Mouse (Mus musculus) CD4-positive, CD25-positive, alpha-beta regulatory T cell, adult 2 months (primary cell): ENCODE data around the gene Fnip2.
"Not testable (repeated sequence)": the region's sequence is repeated elsewhere in the genome, so short reads cannot be mapped to it uniquely, and the experiment has no call there.

Source experiments
- DNase-seq: peaks from one replicate; pipeline ENCODE4 v3.0.0-alpha.2; 2012; ENCODE audit warnings: low read depth, low spot score

Fnip2 gene

DNA sequence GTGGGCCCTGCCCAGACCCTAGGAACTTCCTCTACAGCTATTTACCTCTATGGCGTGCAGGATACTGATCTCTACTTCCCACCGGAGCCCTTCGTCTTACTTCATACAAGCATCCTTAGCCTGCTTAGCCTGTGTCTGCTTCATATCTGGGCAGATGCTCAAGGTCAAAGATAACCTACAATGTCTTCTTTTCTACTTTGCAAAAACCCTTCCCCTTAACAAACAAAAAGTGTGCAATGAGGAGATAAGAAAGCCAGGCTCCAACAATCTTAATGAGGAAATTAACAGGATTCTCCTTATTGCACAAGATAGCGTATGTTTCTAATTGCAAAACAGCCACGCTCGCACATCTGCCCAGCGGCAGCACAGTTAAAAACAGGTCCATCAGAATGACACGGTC is 89.2 kb downstream of the Fnip2 start:
- DNase-seq, result no peak

DNA sequence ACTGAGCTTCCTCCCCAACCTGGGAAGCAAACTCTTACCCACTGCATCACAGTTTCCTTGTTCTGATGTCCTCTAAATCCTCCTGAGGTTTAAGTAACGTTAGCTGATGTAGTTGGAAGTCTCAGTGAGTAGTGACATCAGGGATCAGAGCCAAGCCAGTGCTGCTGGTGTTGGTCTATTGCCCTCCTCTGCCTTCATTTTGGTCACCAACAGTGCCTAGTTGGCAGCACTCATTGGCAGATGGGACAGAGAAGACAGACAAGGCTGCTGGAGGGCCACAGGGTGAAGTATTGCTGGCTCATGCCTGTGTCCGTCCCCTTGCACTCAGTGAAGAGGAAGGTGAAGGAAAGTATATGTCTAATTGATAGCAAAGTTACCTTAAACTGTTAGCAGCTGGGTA is 91.6 kb downstream of the Fnip2 start:
- no peak for DNase-seq

DNA sequence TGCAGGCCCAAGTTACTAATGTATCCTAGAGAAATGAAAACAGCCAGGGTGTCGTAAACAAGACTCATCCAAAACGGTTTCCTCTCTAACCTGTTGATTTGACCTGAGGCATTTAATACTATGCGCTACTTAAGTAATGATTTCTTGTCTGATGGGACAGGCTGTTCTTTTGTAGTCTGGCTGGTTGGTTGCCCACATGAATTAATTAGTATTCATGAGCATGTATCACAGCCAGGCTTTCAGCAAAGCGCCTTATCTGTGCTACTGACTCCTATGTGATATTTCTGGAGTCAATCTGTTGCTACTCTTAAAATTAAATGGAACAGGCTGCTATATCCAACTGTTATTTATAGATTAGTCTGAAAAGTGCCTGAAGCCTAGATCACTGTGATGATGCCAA is 92.7 kb downstream of the Fnip2 start:
- DNase-seq, result no peak

DNA sequence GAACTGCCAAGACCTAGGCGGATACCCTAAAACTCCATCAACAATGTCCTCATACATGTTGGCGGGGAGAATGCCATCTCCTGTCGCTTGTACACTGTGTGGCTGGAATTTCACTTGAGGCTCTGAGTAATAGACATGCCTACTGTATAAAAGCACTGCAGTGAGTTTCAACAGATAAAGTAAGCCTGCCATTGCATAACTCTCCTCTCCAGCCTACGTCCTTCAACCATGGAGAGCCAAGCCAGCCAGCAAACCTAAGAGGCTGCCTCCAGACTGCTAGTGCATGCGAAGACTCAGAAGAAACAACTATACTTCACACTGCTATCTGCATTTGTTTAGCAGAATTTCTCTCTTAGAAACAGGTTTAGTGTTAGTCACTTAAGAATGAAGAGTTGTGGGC is 95.2 kb downstream of the Fnip2 start:
- no peak for DNase-seq

DNA sequence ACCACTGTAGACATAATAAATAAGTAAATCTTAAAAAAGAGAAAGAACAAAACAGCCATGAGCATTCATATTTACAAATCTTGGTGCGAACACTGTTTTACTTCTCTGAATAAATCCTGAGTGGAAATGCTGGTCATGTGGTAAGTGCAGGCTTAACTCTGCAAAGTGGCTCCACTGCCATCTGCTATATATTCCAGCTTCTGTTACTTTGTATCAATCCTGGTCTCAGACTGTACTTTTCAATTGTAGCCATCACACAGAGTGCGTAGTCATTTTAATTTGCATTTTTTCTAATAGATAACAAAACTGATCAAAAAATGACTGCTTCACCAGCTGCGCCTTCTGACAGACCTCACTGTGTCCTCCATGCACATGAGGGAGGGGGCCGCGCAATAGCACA is 98.2 kb downstream of the Fnip2 start:
- DNase-seq, result no peak

DNA sequence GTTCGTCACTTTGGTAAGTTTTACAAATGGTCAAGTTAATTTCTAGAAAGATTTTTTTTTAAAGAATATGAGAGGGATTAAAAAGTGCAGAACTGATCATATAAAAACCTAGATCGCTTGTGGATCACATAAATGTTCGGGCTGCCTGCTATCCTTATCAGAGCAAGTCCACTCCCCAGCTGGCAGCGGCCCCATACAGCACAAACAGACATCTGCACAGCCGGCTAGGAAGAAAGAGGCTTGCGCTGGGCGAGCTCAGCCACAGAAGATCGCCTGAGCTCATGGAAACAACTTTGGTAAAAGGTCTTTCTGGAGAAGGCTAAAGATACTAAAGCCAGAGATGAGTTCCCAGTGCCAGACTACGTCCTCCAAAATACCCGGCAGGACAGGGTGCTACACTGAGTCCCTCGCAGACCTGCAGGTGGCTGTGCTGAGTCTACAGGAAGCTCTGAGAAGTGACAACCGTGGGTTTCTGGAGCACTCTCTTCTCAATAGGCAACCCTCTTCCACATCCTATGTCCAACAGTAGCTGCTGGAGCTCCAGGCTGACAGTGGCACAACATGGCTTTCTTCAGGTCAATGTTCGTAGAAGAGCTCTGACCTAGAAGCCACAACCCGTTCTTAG is 108.8 kb downstream of the Fnip2 start:
- no peak for DNase-seq

DNA sequence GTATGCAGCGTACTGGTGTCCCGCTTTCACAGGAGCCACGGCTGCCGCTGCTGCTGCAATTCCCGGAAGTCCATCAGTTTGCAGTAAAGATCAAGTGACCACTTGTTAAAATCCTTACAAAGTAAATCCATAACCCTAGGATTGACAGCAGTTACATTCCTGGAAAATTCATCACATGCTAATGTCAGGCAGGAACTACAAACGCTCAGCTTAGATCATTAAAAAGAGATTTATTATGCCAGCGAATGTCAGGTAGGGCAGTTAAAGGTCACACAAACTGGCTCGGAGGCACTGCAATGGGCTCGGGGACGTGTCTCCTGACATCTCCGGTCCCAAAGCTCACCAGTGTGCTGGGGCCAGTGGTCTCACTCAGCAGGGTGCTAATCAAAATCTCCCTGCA is 111.8 kb downstream of the Fnip2 start:
- no peak for DNase-seq

DNA sequence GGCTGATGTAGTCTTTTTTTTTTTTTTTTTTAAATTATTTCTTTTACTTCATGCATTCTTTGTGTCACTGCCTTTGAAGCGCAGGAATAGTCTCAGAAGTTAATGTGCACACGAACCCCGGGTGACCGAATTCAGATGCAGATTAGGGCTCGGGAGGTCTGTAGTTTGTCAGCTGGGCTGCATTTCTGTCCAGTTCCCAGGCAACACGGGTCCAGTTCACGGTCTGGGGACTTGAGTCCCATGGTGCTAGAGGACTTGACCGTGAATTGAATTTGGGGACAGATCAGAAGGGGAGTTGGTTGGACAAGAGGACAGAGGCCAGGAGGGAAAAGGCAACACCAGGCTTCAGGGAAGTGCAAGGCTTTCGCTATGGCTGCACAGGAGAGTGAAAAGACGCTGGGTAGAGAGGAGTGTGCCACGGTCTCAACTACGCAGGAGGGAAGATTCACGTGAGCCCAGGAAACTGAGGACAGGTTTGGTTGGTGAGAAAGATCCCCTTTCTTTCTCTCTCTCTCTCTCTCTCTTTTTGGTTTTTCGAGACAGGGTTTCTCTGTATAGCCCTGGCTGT is 114.8 kb downstream of the Fnip2 start:
- DNase-seq, result no peak

DNA sequence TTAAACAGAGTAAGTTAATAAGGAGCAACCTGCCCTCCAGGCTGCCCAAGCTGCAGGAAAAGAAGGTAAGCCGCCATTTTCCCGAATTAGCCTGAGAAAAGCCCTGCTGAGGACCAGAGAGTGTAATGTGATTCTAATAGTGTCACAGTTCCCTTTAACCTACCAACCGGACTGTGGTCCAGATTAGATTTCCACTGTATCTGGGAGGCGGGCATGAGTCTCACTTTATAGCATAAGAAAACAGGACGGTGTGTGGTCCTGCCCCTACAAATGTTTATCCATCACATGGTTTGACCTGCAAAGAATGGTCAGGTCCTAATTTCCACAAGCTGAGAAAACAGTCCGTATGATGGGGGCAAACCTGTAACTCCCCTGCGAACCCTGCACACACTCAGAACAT is 118.2 kb downstream of the Fnip2 start:
- no peak for DNase-seq

DNA sequence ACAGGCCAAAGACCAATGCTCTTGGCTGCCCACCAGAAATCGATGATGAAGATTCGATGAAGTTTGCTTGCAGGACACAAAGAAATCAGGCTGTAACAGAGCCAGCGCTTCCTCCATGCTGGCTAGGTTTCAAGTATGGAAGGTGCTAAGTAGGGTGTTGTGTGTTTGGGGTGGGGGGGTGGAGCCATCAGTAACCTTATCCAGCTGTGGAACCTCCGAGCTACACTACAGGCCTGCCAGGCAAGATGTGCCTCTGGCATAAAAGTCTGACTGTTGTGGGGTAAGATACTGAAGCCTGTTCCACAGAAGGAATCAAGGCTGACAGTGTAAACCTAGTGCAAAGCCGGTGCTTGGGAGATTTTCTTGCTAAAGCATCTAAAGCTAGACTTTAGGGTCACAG is 119.2 kb downstream of the Fnip2 start:
- DNase-seq, result no peak

DNA sequence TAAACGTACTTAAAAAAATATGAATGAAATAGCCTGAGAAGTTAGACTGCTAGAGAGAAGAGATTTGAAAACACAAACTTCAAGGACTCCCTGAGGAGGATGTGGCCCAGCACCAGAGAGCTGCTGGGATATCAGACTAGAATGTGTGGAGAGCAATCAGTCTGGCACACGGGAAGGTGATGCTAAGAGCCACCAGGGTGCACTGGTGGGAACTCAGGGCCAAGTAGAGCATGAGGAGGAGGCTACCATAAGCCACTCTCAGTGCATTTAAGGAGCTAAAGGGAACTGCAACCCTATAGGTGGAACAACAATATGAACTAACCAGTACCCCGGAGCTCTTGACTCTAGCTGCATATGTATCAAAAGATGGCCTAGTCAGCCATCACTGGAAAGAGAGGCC is 120.9 kb downstream of the Fnip2 start:
- DNase-seq, result not testable (repeated sequence)

DNA sequence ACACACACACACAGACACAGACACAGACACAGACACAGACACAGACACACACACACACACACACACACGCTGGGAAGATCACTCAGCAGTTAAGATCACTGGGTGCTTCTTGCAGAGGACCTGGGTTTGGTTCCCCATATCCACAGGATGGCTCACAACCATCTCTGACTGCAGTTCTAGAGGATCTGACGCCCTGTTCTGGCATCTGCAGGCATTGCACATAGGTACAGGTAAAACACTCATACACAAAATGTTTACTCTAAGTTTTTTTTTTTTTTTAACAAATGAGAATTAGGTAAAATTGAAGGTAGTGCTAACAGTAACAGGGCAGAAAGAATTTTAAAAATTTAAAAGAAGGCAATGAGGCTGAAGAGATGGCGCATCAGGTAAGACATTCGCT is 121.5 kb downstream of the Fnip2 start:
- no peak for DNase-seq

DNA sequence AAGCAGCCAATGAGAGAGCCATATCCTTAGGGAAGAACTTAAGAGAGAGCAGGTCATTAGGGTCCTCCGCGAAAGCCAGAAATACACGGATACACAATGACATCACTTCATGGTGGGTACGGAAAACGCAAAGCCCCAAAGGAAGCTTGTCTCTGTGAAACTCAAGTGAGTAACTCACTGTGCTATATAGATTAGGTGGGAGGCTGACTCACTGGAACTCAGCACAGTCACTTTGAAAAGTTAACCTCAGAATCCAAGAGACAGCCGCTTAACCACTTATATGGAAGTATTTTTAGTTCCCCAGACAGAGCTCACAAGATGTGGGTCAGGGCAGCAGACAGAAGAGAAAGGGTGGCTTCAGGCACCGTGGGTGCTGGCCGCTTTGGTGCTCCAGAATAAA is 122.6 kb downstream of the Fnip2 start:
- DNase-seq, result no peak

DNA sequence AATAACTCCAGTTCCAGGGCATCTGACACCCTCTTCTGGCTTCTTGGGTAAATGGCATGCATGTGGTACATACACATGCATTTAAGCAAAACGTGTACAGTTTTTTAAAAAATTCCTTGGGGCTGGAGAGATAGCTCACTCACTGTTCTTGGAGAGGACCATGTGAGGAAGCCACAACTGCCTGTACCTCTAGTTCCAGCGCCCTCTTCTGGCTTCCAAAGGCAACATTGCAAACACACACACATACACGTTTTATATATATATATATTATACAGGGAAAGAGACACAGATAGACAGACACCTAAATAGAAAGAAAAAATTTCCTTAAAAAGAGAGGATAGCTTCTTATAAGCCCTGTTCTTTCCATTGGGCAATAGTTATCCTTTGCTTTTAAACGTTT is 123.7 kb downstream of the Fnip2 start:
- peak; percentile 5 for DNase-seq

DNA sequence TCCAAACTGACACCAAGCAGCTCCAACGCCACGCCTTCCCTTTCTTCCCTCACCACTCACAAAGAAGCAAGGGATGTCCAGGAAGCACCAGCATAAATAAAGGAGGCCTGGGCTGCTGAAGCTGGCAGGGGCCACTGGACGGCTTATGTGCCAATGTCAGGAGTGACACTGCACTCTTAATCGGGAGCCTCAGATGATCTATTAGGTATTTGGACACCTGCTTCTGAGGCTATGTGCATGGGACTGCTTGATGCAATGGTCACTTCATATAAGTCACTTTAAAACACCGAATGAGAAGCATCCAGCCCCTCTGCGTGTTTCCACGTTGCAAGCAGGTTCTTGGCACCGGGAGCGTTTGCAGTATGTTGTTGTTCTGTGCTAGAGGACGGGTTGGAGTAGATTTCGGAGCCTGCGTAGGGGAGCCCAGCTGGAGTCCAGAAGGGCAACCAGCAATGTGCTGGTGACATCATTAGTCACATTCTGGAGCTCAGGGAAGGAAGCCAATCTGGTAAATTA is 126.6 kb downstream of the Fnip2 start:
- DNase-seq, result no peak

DNA sequence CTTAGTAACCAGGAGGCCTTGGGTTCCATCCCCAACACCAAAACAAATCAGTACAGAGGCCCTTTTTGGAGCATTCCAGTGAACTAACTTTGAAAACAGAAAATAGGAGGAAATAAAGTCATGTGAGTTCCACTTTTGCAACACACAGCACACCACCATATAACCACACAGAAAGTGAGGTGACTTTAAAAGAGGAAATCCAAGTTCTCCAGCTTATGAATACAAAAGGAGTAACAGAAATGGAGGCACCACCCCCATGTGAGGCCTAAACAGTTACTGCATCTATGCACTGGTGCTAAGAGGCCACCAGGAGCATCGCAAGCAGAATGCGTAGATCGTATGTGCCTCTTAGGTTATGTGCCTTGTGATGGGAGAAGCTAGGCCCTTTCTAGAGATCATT is 129.3 kb downstream of the Fnip2 start:
- DNase-seq, result no peak

DNA sequence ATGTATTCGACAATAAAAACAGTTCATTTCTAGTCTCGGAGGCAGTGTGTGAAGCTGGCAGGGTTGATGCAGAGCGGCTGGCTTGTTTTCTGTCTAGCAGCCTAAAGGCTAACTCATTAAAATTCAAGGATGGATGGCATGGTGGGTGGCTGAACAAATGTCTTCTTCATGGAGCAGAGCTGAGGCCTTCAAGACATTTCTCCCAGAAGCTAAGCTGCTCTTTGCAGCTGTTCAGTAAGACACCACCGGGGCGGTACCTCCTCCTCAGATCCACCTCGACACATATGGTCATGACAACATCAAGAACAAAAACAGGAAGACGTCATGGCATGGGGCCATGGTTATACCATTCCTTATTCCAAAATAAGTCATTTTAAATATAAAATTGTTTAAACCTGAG is 131.4 kb downstream of the Fnip2 start:
- DNase-seq, result no peak

DNA sequence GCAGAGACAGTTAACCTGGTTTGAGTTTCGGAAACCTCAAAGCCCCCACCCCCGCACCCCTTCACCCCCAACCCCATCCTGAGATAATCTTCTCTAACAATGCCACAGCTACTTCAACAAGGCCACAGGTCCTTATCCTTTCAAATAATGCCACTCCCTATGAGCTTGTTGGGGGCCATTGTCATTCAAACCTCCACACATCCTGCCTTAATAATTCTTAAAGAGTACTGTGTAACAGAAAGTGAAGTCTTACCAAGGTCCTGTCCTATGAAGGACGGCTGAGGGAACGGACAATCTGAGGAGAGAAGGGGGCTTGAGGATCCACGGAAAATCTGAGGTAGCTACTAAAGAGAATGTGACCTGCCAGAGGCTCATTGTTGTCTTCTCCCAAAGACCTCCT is 132.6 kb downstream of the Fnip2 start:
- no peak for DNase-seq

DNA sequence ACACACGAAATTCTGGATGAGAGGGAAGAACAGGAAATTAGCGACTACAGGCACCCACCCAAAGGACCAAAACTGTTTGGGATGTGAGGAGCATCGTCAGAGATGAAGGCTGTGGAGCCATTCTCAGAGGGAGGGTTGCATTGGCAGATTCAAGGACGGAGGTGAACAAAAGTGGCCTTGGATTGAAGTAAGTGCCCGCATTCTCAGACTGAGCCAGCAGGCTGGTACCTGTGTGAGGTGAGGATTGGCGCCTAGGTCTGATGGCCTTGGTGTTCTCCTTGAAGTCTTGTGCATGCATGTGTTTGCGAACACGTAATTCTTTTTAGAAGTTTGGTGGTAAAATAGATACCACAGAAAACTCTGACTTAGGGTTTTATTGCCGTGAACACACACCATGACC is 133.2 kb downstream of the Fnip2 start:
- DNase-seq, result no peak

DNA sequence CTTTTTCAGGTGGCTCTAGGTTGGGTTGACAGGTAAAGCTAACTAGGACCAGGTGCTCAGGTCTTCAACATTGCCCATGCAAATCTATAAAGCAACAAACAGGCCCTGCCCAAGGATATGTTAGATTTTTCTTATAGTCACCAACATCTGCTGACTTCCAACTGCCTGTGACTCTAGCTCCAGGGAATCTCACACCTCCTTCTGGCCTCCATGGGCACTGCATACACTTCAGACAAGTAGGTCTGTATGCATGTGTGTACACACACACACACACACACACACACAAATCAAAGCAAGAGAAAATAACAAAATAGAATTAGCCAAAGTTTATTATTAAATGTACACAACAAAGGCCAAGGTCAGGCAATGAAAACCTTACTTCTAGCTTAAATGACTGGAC is 134.0 kb downstream of the Fnip2 start:
- peak; percentile 11 for DNase-seq

DNA sequence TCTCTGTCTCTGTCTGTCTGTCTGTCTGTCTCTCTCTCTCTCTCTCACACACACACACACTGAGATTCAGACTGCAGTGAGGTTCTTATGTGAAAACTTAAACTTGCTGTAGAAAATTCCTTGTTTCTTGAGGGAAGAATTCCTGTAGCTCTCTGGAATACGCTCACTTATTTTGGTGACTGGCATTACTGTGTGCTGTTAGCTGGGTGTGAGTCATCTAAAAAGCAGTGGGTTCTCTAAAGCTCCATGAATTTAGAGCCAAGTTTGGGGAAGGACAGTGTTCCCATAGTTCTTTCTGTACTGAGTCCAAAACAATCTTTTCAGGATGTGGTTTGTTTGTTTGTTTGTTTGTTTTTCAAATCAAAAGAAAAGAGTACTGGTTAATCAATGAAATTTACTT is 142.2 kb downstream of the Fnip2 start:
- no peak for DNase-seq

DNA sequence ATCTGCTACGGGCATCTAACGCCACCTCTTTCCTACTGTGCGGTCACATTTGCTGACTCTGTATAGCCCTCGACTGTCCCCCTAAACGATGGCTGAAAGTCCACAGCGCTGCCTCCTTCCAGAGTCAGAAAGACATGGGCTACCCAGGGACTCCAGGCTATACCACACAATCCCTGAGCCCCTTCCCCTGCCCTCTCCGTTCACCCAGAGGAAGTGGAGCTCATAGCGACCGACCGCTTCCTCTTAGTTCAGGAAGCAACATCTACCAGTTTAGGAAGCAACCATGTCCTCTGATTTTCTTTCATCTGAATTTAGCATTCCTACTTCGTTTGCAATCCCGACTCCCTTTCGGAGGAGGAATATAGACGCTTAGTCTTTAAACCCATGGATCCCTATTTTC is 148.7 kb downstream of the Fnip2 start:
- no peak for DNase-seq

DNA sequence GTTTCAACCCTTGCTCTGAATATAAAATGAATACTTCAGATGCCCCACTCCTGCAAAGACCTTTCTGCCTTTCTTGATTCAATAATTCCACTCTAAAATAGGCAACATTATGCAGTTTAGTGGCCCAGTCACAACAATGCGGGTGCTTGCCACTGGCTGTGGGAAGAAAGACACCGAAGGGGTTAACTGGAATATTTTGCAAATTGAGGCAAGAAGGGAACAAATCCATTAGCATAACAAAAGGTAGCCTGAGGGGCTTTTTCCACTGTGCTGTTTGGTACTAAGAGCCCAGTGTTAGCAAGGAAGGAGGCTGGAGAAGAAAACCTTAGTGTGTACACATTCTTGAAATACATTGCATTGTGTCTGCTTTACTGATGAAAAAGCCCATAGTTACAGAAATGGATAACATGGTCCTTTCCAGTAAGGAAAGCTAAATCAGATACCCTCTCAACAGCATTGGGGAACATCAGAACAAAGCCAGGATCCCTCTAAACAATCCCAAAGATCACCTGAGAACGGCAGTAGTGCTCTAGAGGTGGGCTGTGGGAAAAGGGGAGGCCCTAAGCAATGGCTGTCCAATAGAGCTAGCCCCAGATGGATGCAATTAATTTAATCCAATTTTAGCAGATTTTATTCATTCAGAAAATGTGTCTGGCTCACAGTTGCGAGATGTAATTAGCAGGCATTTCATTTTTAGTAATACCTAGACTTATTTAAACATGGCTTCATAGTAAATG is 150.5 kb downstream of the Fnip2 start:
- DNase-seq, result no peak
